Mouse (Mus musculus): ENCODE measurements around the gene Gm14085. TPM values are rescaled to one million over a fixed set of nuclear protein-coding genes. Genes with fewer than 3 reads are reported as not detected.
"Not testable (repeated sequence)": the region's sequence is repeated elsewhere in the genome, so short reads cannot be mapped to it uniquely, and the experiment has no call there.

The Gm14085 gene
- total and polyA plus RNA-seq, 3 experiments, result 0.02 to 0.22 TPM; not detected in 1

GRCm38 (mm10) chr2:122466901-122467300, 17.8 kb upstream of the Gm14085 start:
- ATAC-seq (ENCODE audit: extremely low read depth, insufficient number of reproducible peaks, low FRiP score, poor library complexity, severe bottlenecking) (no peak), DNase-seq (ENCODE audit: low spot score) (no peak)
- TF ChIP-seq TAL1 (conservative IDR thresholded peaks at IDR 0.05; ENCODE audit: low read depth, low read length) (no peak), GATA1 (IDR thresholded peaks at IDR 0.05; ENCODE audit: borderline replicate concordance, low read length) (no peak), GATA2 (IDR thresholded peaks at IDR 0.05; ENCODE audit: borderline replicate concordance, low read depth, low read length) (no peak), CTCF (IDR thresholded peaks at IDR 0.05; ENCODE audit: low read depth, low read length) (no peak), POLR2AphosphoS5 (IDR thresholded peaks at IDR 0.05; ENCODE audit: insufficient replicate concordance, low read depth, low read length) (no peak)
- no peaks in the 10 kb centered on the region for H3K36me3 ChIP-seq (replicated peaks)
- H3K27me3 ChIP-seq (ENCODE audit: insufficient read depth, low read length), result no peaks in the 10 kb centered on the region
- H3K9me3 ChIP-seq (replicated peaks), result no peaks in the 10 kb centered on the region; the same call in 1 of the 2 replicates
- H3K4me1 ChIP-seq (ENCODE audit: insufficient read depth, low read depth, low read length), result no peaks in the 10 kb centered on the region
- no peak overlapping the region for H3K4me3 ChIP-seq (ENCODE audit: low read depth, low read length)

GRCm38 (mm10) chr2:122467351-122468013, 17.3 kb upstream of the Gm14085 start:
- no peak overlapping the region for H3K4me3 ChIP-seq (ENCODE audit: low read depth, low read length)
- no peaks in the 10 kb centered on the region for H3K36me3 ChIP-seq (replicated peaks)
- H3K27me3 ChIP-seq (ENCODE audit: insufficient read depth, low read length), result no peaks in the 10 kb centered on the region
- TF ChIP-seq POLR2AphosphoS5 (IDR thresholded peaks at IDR 0.05; ENCODE audit: insufficient replicate concordance, low read depth, low read length) (no peak), GATA2 (IDR thresholded peaks at IDR 0.05; ENCODE audit: borderline replicate concordance, low read depth, low read length) (no peak), TAL1 (conservative IDR thresholded peaks at IDR 0.05; ENCODE audit: low read depth, low read length) (no peak), GATA1 (IDR thresholded peaks at IDR 0.05; ENCODE audit: borderline replicate concordance, low read length) (no peak), CTCF (IDR thresholded peaks at IDR 0.05; ENCODE audit: low read depth, low read length) (no peak)
- ATAC-seq (ENCODE audit: extremely low read depth, insufficient number of reproducible peaks, low FRiP score, poor library complexity, severe bottlenecking), result no peak
- H3K4me1 ChIP-seq (ENCODE audit: insufficient read depth, low read depth, low read length), result no peaks in the 10 kb centered on the region
- H3K9me3 ChIP-seq (replicated peaks), result no peaks in the 10 kb centered on the region; the same call in 1 of the 2 replicates
- DNase-seq (ENCODE audit: low spot score), result no peak

- DNase-seq (ENCODE audit: low spot score), result no peak
- no peaks in the 10 kb centered on the region for H3K27me3 ChIP-seq (ENCODE audit: insufficient read depth, low read length)
- no peaks in the 10 kb centered on the region for H3K36me3 ChIP-seq (replicated peaks)
- H3K9me3 ChIP-seq (replicated peaks), result no peaks in the 10 kb centered on the region; the same call in 1 of the 2 replicates
- no peak for ATAC-seq (ENCODE audit: extremely low read depth, insufficient number of reproducible peaks, low FRiP score, poor library complexity, severe bottlenecking)
- no peaks in the 10 kb centered on the region for H3K4me1 ChIP-seq (ENCODE audit: insufficient read depth, low read depth, low read length)
- TF ChIP-seq POLR2AphosphoS5 (IDR thresholded peaks at IDR 0.05; ENCODE audit: insufficient replicate concordance, low read depth, low read length), result no peak
- no peak for TF ChIP-seq TAL1 (conservative IDR thresholded peaks at IDR 0.05; ENCODE audit: low read depth, low read length)
- no peak for TF ChIP-seq GATA1 (IDR thresholded peaks at IDR 0.05; ENCODE audit: borderline replicate concordance, low read length)
- TF ChIP-seq GATA2 (IDR thresholded peaks at IDR 0.05; ENCODE audit: borderline replicate concordance, low read depth, low read length), result no peak
- no peak for TF ChIP-seq CTCF (IDR thresholded peaks at IDR 0.05; ENCODE audit: low read depth, low read length)
- no peak overlapping the region for H3K4me3 ChIP-seq (ENCODE audit: low read depth, low read length)
These were observed 15.5 kb upstream of the Gm14085 start for GRCm38 (mm10) chr2:122469221-122469620.

GRCm38 (mm10) chr2:122476585-122476984, 8.2 kb upstream of the Gm14085 start:
- ATAC-seq (ENCODE audit: extremely low read depth, insufficient number of reproducible peaks, low FRiP score, poor library complexity, severe bottlenecking), result no peak
- no peak for DNase-seq (ENCODE audit: low spot score)
- no peak for TF ChIP-seq TAL1 (conservative IDR thresholded peaks at IDR 0.05; ENCODE audit: low read depth, low read length)
- TF ChIP-seq GATA2 (IDR thresholded peaks at IDR 0.05; ENCODE audit: borderline replicate concordance, low read depth, low read length), result no peak
- no peak for TF ChIP-seq CTCF (IDR thresholded peaks at IDR 0.05; ENCODE audit: low read depth, low read length)
- TF ChIP-seq GATA1 (IDR thresholded peaks at IDR 0.05; ENCODE audit: borderline replicate concordance, low read length), result no peak
- no peak for TF ChIP-seq POLR2AphosphoS5 (IDR thresholded peaks at IDR 0.05; ENCODE audit: insufficient replicate concordance, low read depth, low read length)
- Histone ChIP-seq H3K9me3 (replicated peaks) (no peaks in the 10 kb centered on the region), H3K36me3 (replicated peaks) (no peaks in the 10 kb centered on the region), H3K4me1 (ENCODE audit: insufficient read depth, low read depth, low read length) (no peaks in the 10 kb centered on the region), H3K27me3 (ENCODE audit: insufficient read depth, low read length) (no peaks in the 10 kb centered on the region), H3K4me3 (ENCODE audit: low read depth, low read length) (no peak overlapping the region)

GRCm38 (mm10) chr2:122483787-122484186, 954 bp upstream of the Gm14085 start:
- not testable (repeated sequence) for H3K27me3 ChIP-seq (ENCODE audit: insufficient read depth, low read length); DNase-seq (ENCODE audit: low spot score); H3K4me3 ChIP-seq (ENCODE audit: low read depth, low read length); H3K4me1 ChIP-seq (ENCODE audit: insufficient read depth, low read depth, low read length); ATAC-seq (ENCODE audit: extremely low read depth, insufficient number of reproducible peaks, low FRiP score, poor library complexity, severe bottlenecking); H3K36me3 ChIP-seq (replicated peaks); H3K9me3 ChIP-seq (replicated peaks)

- H3K4me1 ChIP-seq (ENCODE audit: insufficient read depth, low read depth, low read length); H3K36me3 ChIP-seq (replicated peaks); H3K27me3 ChIP-seq (ENCODE audit: insufficient read depth, low read length); H3K9me3 ChIP-seq (replicated peaks); DNase-seq (ENCODE audit: low spot score); ATAC-seq (ENCODE audit: extremely low read depth, insufficient number of reproducible peaks, low FRiP score, poor library complexity, severe bottlenecking); H3K4me3 ChIP-seq (ENCODE audit: low read depth, low read length): not testable (repeated sequence)
These were observed 913 bp downstream of the Gm14085 start for GRCm38 (mm10) chr2:122485654-122486053.

GRCm38 (mm10) chr2:122486122-122486521, 1.4 kb downstream of the Gm14085 start:
- H3K4me1 ChIP-seq (ENCODE audit: insufficient read depth, low read depth, low read length); H3K4me3 ChIP-seq (ENCODE audit: low read depth, low read length); H3K27me3 ChIP-seq (ENCODE audit: insufficient read depth, low read length); H3K36me3 ChIP-seq (replicated peaks); ATAC-seq (ENCODE audit: extremely low read depth, insufficient number of reproducible peaks, low FRiP score, poor library complexity, severe bottlenecking); DNase-seq (ENCODE audit: low spot score); H3K9me3 ChIP-seq (replicated peaks): not testable (repeated sequence)

Measured in G1E (cell line).